Mouse (Mus musculus): ENCODE measurements around the gene Dnase1l3. TPM values are rescaled to one million over a fixed set of nuclear protein-coding genes. Genes with fewer than 3 reads are reported as not detected.

The Dnase1l3 gene
- total RNA-seq, 2 experiments from 2014 or later = not detected

DNA sequence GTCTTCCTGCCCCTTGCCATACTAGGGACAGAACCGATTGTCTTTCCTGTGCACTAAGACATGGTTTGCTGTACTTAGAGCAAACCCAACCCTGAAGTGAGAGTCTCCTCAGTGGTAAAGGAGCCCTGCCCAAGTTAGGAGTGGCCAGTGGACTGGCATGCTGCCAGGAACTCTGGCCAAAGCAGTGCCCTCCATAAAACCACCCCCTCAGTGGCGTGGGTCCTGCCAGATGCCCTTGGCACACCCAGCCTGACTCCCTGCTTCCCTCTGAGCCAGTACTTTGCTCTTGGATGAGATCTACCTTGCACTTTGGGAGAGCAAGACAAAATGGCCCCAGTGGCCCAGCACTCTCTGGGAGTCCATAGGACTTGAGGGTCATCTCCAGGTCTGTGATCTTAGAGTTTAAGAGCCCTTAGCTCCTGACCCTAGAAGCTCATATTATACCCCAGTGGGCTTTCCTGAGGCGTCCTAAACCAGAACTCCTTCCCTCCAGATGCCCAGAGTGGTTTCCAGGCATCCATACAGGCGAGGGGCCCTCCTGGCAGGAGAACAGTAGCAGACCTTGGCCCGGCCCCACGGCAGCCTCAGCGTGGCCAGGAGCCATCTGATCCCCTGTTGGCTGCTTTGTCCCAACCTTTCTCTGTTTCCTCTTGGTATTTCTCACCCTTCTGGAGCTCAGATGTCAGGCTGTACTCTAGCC is 51.1 kb downstream of the Dnase1l3 start:
- no peak for DNase-seq
- intact Hi-C loops (cut with DNase I) = loop anchor here (5.0 kb wide), 1 partner anchor 126 kb away; the partner anchor contains the start of gene Flnb

DNA sequence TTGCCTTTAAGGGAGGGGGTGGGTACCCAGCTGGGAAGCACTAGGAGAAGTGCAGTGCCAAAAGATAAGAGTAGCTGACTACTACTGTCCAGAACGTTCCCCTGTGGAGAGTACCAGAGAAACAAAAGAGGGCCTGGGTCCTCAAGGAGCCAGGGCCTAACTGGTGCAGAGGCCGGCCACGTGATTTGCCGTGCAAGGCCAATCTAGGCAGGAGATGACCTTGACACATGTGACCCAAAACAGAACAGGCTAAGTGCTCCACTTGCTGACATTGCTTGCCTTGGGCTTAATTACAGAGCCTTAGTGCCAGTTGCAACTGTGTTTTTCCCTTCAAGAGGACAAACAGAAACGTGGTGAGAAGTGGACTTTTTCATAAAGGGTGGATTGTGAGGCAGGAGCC is 53.0 kb downstream of the Dnase1l3 start:
- intact Hi-C loops (cut with DNase I) = loop anchor here (5.0 kb wide), 1 partner anchor 124 kb away; the partner anchor contains the start of gene Flnb
- no peak for DNase-seq

DNA sequence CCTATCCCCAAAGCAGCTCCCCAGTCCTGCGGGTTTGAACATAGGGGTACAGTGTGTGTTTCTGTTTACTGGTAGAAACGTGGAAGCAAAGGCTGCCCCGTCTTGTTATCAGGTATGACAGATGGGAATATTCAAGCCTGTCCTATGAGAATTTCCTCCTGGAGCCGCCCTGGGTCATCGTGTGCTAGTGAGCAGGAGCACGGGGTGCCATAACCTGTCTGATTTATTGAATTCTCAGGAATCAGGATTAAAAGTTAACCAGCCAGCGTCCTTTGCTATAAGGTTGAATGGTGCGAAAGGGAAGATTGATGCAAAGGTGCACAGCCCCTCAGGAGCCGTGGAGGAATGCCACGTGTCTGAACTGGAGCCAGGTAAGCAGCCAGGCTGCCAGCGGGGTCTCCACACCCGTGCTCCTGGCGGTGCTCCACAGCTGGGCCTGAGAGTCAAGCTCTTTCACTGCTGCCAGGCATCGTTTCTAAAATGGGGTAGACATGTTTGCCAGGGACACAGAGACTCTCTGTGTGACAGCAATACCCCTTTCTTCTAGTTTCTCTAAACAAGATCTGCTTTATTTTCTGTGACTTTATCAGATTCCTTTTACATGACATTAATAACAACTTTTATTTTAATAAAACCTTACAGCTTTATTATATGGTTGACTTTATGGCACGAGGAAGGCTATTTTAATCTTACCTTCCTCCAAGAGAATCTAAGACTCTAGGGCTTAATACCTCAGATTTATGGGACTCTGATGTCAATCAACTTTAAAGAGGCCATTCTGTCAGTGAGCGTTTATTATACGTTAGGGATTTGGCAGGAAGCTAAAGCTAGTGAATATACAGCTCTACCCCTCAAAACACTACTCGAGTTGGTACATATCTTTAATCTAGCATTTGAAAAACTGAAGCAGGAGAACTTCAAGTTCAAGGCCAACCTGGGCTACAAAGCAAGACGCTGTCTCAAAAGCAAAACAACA is 55.3 kb downstream of the Dnase1l3 start:
- intact Hi-C loops (cut with DNase I) = no loop called here
- DNase-seq = no peak

DNA sequence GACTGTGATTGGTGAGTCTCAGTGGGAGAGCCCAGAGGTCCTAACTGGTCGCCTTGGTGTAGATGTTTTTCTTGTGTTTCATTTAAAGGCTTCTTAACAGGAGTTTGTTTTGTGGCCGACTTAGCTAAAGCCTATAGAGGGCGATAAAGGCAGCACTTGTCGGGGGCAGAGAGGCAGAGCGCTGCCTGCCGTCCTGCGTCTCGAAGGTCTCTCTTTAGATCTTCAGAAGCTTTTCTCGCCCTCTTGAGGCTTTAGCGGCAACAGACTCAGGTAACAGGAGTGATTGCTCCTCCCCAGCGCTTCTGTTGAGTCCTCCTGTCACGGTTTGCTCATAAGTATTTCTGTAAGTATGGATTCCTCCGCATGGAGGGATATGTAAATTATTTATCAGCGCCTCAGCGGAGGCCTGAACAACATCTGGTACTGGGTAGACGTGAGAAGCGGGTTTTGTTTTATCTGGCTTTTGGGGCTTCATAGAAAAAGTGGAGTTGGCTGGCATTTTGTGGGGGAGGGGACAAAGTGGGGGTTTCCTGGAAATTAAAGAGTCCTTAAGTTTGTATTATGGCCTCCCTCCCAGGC is 57.2 kb downstream of the Dnase1l3 start:
- intact Hi-C loops (cut with DNase I) = no loop called here
- DNase-seq = no peak

DNA sequence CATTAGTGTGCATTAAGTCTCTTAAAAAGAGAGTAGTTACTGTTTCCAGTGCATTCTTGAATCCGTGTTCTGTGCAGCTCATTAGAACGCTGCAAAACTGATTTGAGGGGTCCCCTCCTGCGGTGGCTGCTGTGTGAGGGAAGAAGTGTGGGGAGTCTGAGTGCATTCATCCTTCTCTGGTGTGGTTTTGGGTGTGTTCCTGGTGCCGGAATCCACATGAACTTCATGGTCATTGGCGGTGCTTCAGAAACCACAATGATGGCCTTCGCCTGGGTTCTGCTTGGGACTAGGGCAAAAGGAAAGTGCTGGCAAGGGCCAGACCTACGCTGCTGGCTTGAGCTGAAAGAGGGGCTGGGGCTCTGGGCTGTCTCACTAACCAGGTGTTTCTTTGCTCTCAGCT is 60.2 kb downstream of the Dnase1l3 start:
- intact Hi-C loops (cut with DNase I) = no loop called here
- DNase-seq = no peak

DNA sequence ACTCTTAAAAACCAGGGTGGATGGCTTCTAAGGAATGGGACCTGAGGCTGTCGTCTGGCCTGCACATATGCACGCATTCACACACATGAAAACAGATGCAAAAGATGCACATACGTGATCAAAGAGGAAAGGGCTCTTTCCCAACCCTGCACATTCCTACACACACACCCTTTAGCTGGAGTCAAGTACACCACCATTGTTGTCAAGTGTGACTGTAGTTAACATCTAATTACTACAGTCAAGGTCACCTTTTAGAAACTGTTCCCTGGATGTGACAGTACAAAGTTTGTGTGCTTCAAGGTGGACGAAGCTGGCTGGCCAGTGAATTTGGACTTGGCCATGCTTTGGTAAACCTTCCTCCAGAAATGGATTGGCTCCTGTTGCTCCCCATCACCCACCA is 62.2 kb downstream of the Dnase1l3 start:
- intact Hi-C loops (cut with DNase I) = no loop called here
- DNase-seq = no peak

DNA sequence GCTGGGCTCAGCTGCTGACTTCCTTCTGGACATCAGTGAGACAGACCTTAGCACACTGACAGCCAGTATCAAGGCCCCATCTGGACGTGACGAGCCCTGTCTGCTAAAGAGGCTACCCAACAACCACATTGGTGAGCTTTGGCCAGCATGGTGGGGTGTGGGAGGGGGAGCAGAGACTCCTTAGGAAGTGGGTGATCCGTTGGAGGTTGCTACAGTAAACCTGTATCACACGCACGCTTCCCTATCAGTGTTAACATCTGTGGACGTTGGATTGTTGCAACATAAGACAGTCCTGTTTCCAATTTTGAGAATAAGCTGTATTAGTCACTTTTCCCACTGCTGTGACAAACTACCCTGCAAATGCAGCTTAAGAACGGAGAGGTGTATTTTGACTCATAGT is 65.3 kb downstream of the Dnase1l3 start:
- intact Hi-C loops (cut with DNase I) = no loop called here
- DNase-seq = no peak

DNA sequence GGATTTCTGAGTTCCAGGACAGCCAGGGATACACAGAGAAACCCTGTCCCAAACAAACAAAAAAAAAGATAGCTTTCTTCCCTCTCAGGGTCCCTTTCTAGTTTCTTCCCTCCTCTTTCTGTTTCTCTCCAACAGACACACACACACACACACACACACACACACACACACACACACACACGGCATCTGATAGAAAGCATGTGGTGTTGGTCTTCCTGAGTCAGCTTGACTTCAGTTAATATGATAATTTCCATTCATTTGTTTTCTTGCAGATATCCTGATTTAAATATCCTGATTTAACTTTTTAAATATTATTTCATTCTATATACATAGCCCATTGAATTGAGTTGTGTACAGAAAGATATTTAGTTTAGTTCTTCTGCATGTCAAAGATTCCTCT is 66.0 kb downstream of the Dnase1l3 start:
- no peak for DNase-seq
- intact Hi-C loops (cut with DNase I) = no loop called here

DNA sequence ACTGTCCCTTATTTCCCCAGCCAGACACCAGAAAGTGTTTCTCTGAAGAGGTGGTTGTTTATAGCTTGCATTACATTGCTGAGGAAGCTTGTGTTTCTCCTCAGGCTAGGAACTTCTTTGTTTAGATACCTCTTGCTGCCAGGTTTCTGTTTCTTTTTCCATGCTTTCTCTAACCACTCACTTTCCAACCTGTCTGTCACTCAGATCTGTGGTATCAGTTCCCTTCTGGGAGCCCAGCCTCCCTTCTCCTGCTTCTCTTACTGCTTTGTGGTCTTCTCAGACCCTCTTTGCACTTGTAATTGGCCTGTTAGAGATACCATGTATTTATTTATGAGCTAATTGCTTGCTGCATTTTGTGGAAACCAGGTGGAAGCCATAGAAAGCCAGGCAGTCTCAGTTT is 70.7 kb downstream of the Dnase1l3 start:
- intact Hi-C loops (cut with DNase I) = no loop called here
- no peak for DNase-seq

DNA sequence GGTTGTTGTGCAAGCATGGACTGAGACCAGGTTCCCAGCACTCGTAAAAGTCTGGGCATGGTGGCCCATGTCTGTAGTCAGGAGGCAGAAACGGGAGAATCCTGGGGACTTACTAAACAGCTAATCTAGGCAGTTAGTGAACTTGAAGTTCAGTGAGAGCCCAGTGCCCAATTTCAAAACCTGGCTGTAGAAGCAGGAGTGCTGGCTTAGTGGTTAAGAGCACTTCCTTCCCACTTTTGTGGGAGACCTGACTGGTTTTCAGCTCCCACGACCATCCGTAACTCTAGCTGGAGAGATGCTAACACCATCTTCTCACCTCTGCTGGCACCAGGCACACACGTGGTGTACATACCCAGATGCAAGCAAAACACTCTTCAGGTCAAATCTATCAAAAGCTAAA is 72.9 kb downstream of the Dnase1l3 start:
- intact Hi-C loops (cut with DNase I) = no loop called here
- DNase-seq = no peak

DNA sequence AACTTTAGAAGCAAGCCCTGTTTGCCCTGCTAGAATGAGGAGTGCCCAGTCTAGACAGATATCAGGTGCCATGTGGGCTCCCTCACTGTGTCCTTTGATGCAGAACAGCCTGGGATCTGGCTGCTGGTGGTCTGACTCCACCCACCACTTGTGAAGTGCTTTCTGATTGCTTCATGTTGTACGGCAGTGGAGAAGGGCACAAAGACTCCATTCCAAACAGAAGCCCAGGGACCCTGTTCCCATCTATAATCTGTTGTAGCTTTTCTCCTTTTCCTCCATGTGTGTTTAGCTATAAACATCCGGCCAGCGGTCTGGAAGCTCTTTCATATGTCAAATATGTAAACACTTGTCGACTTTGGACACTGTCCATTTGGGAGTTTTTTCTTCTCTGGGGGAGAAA is 74.5 kb downstream of the Dnase1l3 start:
- intact Hi-C loops (cut with DNase I) = no loop called here

DNA sequence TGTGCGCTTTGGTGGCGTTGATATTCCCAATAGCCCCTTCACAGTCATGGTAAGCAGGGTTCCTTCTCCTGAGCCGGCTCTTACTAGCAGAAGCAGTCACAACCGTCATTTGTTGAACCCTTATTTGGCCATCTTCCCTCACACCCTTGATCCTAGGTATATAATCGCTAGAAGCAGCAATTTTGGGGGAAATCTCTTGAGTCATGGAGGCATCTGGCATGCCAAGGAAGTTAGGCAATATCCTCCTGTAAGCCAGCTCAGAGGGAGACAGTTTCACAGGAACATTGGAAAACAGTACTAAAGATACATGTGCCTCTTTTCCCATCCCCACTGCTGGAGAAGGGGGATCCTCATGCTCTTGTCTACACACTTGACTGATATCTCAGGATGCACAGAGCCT is 75.1 kb downstream of the Dnase1l3 start:
- intact Hi-C loops (cut with DNase I) = no loop called here
- DNase-seq = no peak

More for the DNA sequence above, 74.5 kb downstream of the Dnase1l3 start:
- no peak for DNase-seq

DNA sequence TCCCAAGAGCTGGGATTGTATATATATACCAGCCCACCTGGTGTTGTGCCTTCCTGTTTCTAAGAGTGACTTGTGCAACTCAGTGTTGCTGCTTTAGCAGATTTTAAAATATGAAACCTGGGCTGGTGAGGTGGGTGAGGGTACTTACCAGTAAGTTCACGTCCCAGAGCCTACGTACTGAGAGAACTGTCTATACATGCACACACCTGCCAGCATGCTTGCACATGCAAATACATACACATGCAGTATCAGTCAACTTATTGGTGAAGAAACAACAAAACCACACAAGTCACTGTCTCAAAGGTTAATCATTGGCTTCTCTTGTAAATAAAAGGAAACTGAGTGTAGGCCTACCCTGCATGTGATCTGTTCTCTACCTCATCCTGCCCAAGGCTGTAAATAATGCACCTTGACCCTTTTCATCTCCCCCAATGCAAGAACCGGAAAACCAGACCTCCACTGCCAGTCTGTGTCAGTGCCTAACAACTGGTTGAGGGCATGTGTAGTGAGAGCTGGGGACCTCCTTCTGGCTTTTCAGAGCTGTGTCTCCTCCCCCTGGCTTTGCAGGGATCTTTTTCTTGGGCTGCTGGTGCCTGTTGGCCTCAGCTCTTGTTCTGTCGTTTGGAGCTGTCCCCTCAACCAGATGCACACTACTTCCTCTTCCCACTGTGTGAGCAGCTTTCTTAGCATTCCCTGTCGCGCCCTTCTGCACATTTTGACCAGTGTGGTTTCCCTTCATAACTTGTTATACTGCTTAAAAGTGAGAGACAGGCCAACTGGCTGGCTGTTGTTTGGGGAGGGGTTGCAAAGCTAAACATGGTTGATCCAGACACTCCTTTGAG is 76.0 kb downstream of the Dnase1l3 start:
- no peak for DNase-seq
- intact Hi-C loops (cut with DNase I) = no loop called here

Other genes with a start within 250 kb of the Dnase1l3 start
- gene Gm26661, start 203.0 kb downstream of the Dnase1l3 start, total RNA-seq (2021) = not detected
- gene Flnb, start 176.6 kb downstream of the Dnase1l3 start, total RNA-seq (2021) = 1 to 10 TPM; 6.7 to 7.2 TPM
- not detected for gene Gm45521, start 37.3 kb downstream of the Dnase1l3 start, total RNA-seq (2021)
- gene Abhd6, start 8.3 kb upstream of the Dnase1l3 start, total RNA-seq (2021) = 1 to 10 TPM; 5.3 to 6.0 TPM
- 10 to 100 TPM; 24.5 to 28.4 TPM for gene Rpp14, start 85.8 kb upstream of the Dnase1l3 start, total RNA-seq (2021)
- gene Pxk, start 103.6 kb upstream of the Dnase1l3 start, total RNA-seq (2021) = 10 to 100 TPM; 10.7 to 12.2 TPM
- 100 to 1,000 TPM; 307 to 316 TPM for gene Pdhb, start 178.5 kb upstream of the Dnase1l3 start, total RNA-seq (2021)
- gene Kctd6, start 219.6 kb upstream of the Dnase1l3 start, total RNA-seq (2021) = 1 to 10 TPM; 5.7 to 7.7 TPM

Data from gastrocnemius, postnatal 36 days (tissue).